Mouse (Mus musculus) stomach, embryonic 14.5 days (tissue): Measurements from ENCODE around the gene Map4k1. TPM values are rescaled to one million over a fixed set of nuclear protein-coding genes. Genes with fewer than 3 reads are reported as not detected.

Experiments
- ATAC-seq: fragments of 200-750 bp; cut with Nextera tagmentation; 2 replicates; pipeline ENCODE4 v1.8.0; 2017; ENCODE audit warnings: low read depth, moderate TSS enrichment; ENCODE audit not compliant: insufficient number of reproducible peaks, insufficient read depth, low FRiP score
- H3K27ac ChIP-seq: fragments of 300-500 bp; sonication (generic); 2 replicates; pipeline ENCODE4 v1.5.1; 2014; ENCODE audit warnings: mild to moderate bottlenecking, low read length, moderate library complexity, mixed read lengths
- H3K27me3 ChIP-seq: fragments of 300-500 bp; sonication (generic); 2 replicates; pipeline ENCODE4 v1.6.1; 2014; ENCODE audit warnings: low read length, control low read depth, mixed read lengths; ENCODE audit not compliant: control insufficient read depth, insufficient read depth
- H3K36me3 ChIP-seq: fragments of 300-500 bp; sonication (generic); 2 replicates; pipeline ENCODE4 v1.6.1; 2014; ENCODE audit warnings: mild to moderate bottlenecking, control low read depth, low read length, moderate library complexity, mixed read lengths; ENCODE audit not compliant: control insufficient read depth, insufficient read depth
- H3K4me1 ChIP-seq: fragments of 300-500 bp; sonication (generic); 2 replicates; pipeline ENCODE4 v1.6.1; 2014; ENCODE audit warnings: low read length, control low read depth, mixed read lengths; ENCODE audit not compliant: control insufficient read depth, insufficient read depth
- H3K4me2 ChIP-seq: fragments of 300-500 bp; sonication (generic); replicated peaks from 2 replicates; pipeline ENCODE4 v1.6.1; 2014; ENCODE audit warnings: low read depth, low read length, control low read depth
- H3K4me3 ChIP-seq: fragments of 300-500 bp; sonication (generic); 2 replicates; pipeline ENCODE4 v1.5.1; 2014; ENCODE audit warnings: low read depth, low read length, control low read depth
- H3K9ac ChIP-seq: fragments of 300-500 bp; sonication (generic); replicated peaks from 2 replicates; pipeline ENCODE4 v1.6.1; 2014; ENCODE audit warnings: low read depth, mild to moderate bottlenecking, control low read depth, low read length, moderate library complexity, mixed read lengths
- H3K9me3 ChIP-seq: fragments of 300-500 bp; sonication (generic); 2 replicates; pipeline ENCODE4 v1.6.1; 2016; ENCODE audit warnings: low read depth, low read length, control low read depth; ENCODE audit not compliant: control insufficient read depth
- WGBS: fragments of 180-500 bp; shearing (Covaris S2); extraction: QIAGEN DNeasy Blood & Tissue Kit; methylation state at CpG from one replicate; pipeline ENCODE4 v1.1.7; 2014; 5-methylcytosine and 5-hydroxymethylcytosine counted together
- polyA plus RNA-seq: library from polyadenylated mRNA; unstranded; fragments of >200 nt; fragmentation: Nextera tagmentation; extraction: Ambion mirVana; gene quantifications from 2 replicates; pipeline ENCODE4 v1.2.1, GENCODE M21; 2014

The Map4k1 gene
- polyA plus RNA-seq, 1 experiment from 2014 or later = 11.3 TPM

DNA sequence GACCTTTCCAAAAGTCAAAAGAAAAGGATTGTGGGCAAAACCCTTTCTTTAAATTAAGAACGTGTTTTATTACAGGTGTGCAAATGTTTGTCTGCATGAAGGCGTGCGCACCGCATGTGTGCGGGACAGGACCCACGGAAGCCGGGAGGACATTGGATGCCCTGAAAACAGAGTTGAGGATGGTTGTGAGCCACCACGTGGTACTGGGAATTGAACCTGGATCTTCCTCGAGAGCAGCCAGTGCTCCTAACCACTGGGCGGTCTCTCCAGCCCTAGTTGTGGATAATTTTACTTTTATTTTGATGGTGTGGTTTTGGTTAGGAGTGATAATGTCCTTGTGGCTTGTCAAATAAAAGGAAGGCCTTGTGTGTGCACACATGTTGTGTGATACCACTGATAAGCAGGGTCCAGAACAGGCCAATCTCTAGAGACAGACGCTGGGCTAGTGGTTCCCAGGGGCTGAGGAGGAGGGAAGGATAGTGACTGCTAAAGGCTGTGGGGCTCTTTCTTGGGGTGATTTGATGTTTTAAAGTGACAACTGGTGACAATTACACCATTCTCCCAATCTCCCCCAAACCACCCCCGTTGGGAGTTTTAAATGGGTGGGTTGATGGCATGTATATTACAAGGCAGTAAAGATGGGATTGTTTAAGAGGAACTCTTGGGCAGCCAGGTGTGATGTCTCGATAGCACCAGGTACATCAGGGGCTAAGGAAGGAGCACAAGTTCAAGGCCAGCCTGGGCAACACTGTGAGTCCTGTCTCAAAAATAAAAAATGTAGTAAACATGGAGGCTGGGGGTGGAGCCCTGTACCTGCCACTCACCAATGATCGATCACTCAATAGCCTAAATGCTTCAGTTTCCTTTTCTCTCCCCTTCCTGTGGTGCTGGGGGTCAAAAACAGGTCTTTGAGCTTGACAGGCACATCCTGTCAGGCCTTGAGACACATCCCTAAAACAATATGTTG is 48.1 kb downstream of the Map4k1 start:
- no peak; the same call in 1 of the 2 replicates for ATAC-seq
- no peak overlapping the region for H3K27ac ChIP-seq

DNA sequence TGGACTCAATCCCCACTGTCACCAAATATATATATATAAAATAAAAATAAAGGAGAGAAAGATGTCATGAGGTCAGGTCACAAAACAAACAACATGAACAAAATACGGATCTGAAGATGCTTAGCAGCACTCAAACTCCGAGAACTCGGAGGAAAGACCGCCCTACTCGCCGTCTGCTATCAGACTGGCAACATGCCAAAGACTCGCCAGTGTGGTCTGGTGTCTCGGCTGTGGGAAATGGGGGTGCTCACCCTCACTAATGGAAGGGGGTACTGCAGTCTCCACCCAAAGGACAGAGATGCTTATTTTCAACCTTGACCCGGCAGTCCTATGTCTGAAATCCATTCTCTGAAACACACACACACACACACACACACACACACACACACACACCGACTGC is 49.8 kb downstream of the Map4k1 start:
- Histone ChIP-seq H3K4me1 (no peaks in the 10 kb centered on the region), H3K4me3 (no peak overlapping the region), H3K9ac (no peak overlapping the region), H3K9me3 (no peaks in the 10 kb centered on the region), H3K36me3 (no peaks in the 10 kb centered on the region), H3K27ac (no peak overlapping the region), H3K4me2 (no peak overlapping the region), H3K27me3 (no peaks in the 10 kb centered on the region)
- WGBS = 72% methylated on average over 10 of the region's 10 CpGs
- ATAC-seq = no peak

More for the DNA sequence above, 48.1 kb downstream of the Map4k1 start:
- no peaks in the 10 kb centered on the region for H3K9me3 ChIP-seq
- H3K9ac ChIP-seq = no peak overlapping the region
- H3K4me3 ChIP-seq = no peak overlapping the region
- no peaks in the 10 kb centered on the region for H3K36me3 ChIP-seq
- H3K4me1 ChIP-seq = no peaks in the 10 kb centered on the region
- no peak overlapping the region for H3K4me2 ChIP-seq
- no peaks in the 10 kb centered on the region for H3K27me3 ChIP-seq
- WGBS = 87% methylated on average over 14 of the region's 14 CpGs

GRCm38 (mm10) chr7:29032685-29033084 is 50.8 kb downstream of the Map4k1 start:
- Histone ChIP-seq H3K9me3 (no peaks in the 10 kb centered on the region), H3K4me3 (no peak overlapping the region), H3K27me3 (no peaks in the 10 kb centered on the region), H3K4me2 (no peak overlapping the region), H3K27ac (no peak overlapping the region), H3K36me3 (no peaks in the 10 kb centered on the region), H3K4me1 (no peaks in the 10 kb centered on the region), H3K9ac (no peak overlapping the region)
- 81% methylated on average over 5 of the region's 5 CpGs for WGBS
- no peak for ATAC-seq

DNA sequence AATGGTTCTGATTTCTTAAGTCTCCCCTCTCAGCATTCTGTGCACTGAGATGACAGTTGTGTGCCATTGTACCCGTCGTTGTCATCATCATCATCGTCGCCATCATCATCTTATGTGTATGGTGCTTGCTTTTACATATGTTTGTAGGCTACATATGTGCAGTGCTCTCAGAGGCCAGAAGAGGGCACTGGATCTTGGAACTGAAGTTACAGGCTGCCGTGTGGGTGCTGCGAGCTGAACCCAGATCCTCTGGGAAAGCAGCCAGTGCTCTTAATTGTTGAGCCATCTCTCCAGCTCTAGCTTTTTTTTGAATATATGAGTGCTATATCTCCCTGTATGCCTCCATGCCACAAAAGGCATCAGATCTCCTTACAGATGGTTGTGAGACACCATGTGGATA is 55.4 kb downstream of the Map4k1 start:
- ATAC-seq = no peak
- H3K4me2 ChIP-seq = no peak overlapping the region
- H3K4me1 ChIP-seq = peaks cover 3% of the 10 kb centered on the region; the same call in 1 of the 2 replicates
- no peak overlapping the region for H3K9ac ChIP-seq
- H3K27me3 ChIP-seq = no peaks in the 10 kb centered on the region
- H3K36me3 ChIP-seq = no peaks in the 10 kb centered on the region
- no peak overlapping the region for H3K4me3 ChIP-seq
- no peaks in the 10 kb centered on the region for H3K9me3 ChIP-seq
- H3K27ac ChIP-seq = no peak overlapping the region
- WGBS = 83% methylated on average over 6 of the region's 6 CpGs

- 1% methylated on average over 11 of the region's 11 CpGs for WGBS
- peak overlapping the region; percentile 35 for H3K4me3 ChIP-seq
- no peak overlapping the region for H3K27ac ChIP-seq
- peaks cover 15% of the 10 kb centered on the region for H3K4me1 ChIP-seq
- peak; percentile 68; the same call in 1 of the 2 replicates for ATAC-seq
- no peaks in the 10 kb centered on the region for H3K36me3 ChIP-seq
- no peaks in the 10 kb centered on the region for H3K9me3 ChIP-seq
- 0 out of 2 replicates have a peak overlapping the region, but pooled peaks have one; percentile 40 for H3K9ac ChIP-seq
- H3K27me3 ChIP-seq = no peaks in the 10 kb centered on the region
- H3K4me2 ChIP-seq = peak overlapping the region; percentile 84
Observed at GRCm38 (mm10) chr7:29039604-29039984, 57.7 kb downstream of the Map4k1 start.

DNA sequence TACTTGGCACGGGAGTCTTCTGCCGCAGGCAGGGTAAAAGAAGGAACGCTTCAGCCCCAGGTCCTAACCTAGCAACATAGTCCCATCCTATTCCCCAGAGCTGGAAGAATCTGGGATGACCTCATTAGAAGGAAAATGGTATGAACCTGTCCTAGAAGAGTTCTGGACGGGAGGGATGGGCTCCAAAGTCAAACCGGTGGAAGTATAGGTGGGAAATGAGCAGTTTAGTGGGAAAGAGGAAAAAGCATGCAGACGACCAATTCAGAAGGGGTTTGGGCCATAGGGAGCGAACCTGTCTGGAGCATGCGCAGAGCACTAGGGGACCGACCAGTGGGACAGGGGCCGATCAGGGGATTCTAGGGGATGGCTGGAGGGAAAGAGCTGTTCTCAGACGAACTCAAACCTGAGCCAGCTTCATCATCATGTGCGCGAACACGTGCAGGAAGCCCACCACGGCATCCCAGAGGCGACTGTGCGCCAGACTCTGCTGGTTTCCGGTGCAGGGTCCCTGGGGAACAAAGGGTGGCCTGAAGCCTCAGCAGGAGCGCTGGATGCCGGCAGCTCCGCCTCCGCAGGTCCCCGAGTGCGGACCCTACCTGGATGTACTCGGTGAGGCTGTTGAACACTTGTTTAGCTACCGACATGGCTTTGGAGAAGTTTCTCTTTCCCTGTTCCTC is 58.3 kb downstream of the Map4k1 start:
- ATAC-seq = peak; percentile 17; the same call in 1 of the 2 replicates
- WGBS = under 1% methylated on average over 26 of the region's 26 CpGs

GRCm38 (mm10) chr7:29041194-29041593 is 59.3 kb downstream of the Map4k1 start:
- H3K4me2 ChIP-seq = no peak overlapping the region
- no peak overlapping the region for H3K9ac ChIP-seq
- 80% methylated on average over 5 of the region's 5 CpGs for WGBS
- H3K36me3 ChIP-seq = no peaks in the 10 kb centered on the region
- H3K27me3 ChIP-seq = no peaks in the 10 kb centered on the region
- peaks cover 19% of the 10 kb centered on the region for H3K4me1 ChIP-seq
- ATAC-seq = no peak
- no peaks in the 10 kb centered on the region for H3K9me3 ChIP-seq
- no peak overlapping the region for H3K27ac ChIP-seq
- no peak overlapping the region for H3K4me3 ChIP-seq

More for the DNA sequence above, 58.3 kb downstream of the Map4k1 start:
- Histone ChIP-seq H3K4me1 (peaks cover 17% of the 10 kb centered on the region), H3K4me3 (peak overlapping the region; percentile 35), H3K9ac (peak overlapping the region; percentile 40; the same call in 1 of the 2 replicates), H3K36me3 (no peaks in the 10 kb centered on the region), H3K9me3 (no peaks in the 10 kb centered on the region), H3K27me3 (no peaks in the 10 kb centered on the region), H3K4me2 (peak overlapping the region; percentile 84), H3K27ac (no peak overlapping the region)

GRCm38 (mm10) chr7:29043016-29043673 is 61.3 kb downstream of the Map4k1 start:
- 29% methylated on average over 19 of the region's 19 CpGs for WGBS
- Histone ChIP-seq H3K27ac (peak overlapping the region; percentile 72), H3K4me1 (peaks cover 19% of the 10 kb centered on the region), H3K36me3 (no peaks in the 10 kb centered on the region), H3K27me3 (no peaks in the 10 kb centered on the region), H3K4me2 (no peak overlapping the region; the same call in 1 of the 2 replicates), H3K4me3 (no peak overlapping the region), H3K9me3 (no peaks in the 10 kb centered on the region), H3K9ac (no peak overlapping the region)
- no peak for ATAC-seq
